Mouse (Mus musculus): ENCODE data around the gene 9130409I23Rik. TPM values are rescaled to one million over a fixed set of nuclear protein-coding genes. Genes with fewer than 3 reads are reported as not detected.

Gene 9130409I23Rik
- polyA plus RNA-seq, 1 experiment: 0.05 TPM

DNA sequence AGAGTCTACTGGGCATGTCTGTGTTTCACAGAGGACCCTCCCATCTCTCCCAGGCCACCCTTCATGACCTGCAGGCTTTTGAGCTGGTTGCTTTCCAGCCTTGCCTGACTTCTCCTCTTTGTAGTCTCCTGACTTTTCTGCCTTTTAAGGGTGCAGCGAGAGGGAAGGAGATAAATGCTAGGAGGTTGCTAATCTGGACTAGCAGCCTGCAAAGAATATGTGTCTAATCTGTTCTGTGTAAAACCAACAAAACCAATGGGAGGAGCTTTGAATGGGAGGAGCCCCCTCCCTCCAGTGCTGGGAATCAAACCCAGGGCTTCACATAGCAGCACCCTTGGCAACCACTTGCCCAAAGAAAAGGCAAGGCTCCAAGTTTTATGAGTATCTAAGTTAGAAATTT lies 17.3 kb downstream of the 9130409I23Rik start:
- Histone ChIP-seq H3K4me3 (replicated peaks; ENCODE audit: insufficient read depth, low read depth, low read length) (no peak overlapping the region), H3K27ac (ENCODE audit: insufficient read depth, low read length) (no peak overlapping the region), H3K27me3 (ENCODE audit: control insufficient read depth, insufficient read depth, low read length) (no peaks in the 10 kb centered on the region), H3K4me1 (ENCODE audit: control insufficient read depth, insufficient read depth, low read length) (peaks cover 9% of the 10 kb centered on the region; the same call in 1 of the 2 replicates)
- 97% methylated on average over 1 of the region's 1 CpGs for WGBS
- no peak for TF ChIP-seq POLR2A (IDR thresholded peaks at IDR 0.05; ENCODE audit: borderline replicate concordance, insufficient read depth, low read length)
- no peak for TF ChIP-seq CTCF (IDR thresholded peaks at IDR 0.05; ENCODE audit: borderline replicate concordance, insufficient read depth, low read depth, low read length)
- DNase-seq: no peak

DNA sequence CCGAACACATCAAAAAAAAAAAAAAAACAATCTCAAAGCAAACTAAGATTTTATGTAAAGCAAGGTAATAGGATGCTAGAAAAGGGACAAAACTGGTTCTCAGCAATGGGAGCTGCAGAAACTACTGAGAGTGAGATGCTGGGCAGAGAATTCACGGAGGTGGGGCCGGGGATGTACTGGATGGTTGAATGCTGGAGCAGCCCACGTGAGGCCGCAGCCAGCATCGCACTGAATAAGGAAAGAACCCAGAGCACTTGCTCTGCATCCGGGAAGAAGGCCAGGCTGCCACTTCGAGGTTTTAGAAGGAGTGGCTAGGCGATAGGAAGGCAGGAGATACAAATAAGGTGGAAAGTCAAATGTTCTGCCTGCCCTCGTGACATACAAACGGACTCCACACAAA lies 18.6 kb downstream of the 9130409I23Rik start:
- WGBS: 62% methylated on average over 11 of the region's 11 CpGs
- Histone ChIP-seq H3K4me3 (replicated peaks; ENCODE audit: insufficient read depth, low read depth, low read length) (no peak overlapping the region), H3K27ac (ENCODE audit: insufficient read depth, low read length) (no peak overlapping the region), H3K27me3 (ENCODE audit: control insufficient read depth, insufficient read depth, low read length) (no peaks in the 10 kb centered on the region), H3K4me1 (ENCODE audit: control insufficient read depth, insufficient read depth, low read length) (peaks cover under 1% of the 10 kb centered on the region; the same call in 1 of the 2 replicates)
- no peak for TF ChIP-seq CTCF (IDR thresholded peaks at IDR 0.05; ENCODE audit: borderline replicate concordance, insufficient read depth, low read depth, low read length)
- TF ChIP-seq POLR2A (IDR thresholded peaks at IDR 0.05; ENCODE audit: borderline replicate concordance, insufficient read depth, low read length): no peak
- no peak for DNase-seq

DNA sequence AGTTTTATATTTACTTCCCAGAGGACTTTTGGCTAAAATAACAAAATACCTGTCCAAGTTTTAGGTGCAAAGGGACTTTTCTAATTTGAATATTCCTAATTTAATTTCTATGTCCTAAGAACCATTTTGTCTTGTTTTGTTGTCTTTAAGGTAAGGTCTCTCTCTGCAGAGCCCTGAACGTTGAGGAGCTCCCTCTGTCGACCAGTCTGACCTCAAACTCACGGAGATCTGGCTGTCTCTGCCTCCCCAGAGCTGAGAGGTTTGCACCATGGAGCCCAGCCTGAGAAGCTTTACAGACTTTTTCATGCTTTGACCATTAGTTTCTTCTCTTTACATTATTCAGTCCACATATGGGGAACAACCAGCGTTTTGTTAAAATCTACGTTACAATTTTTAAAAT lies 22.0 kb downstream of the 9130409I23Rik start:
- H3K27ac ChIP-seq (ENCODE audit: insufficient read depth, low read length): no peak overlapping the region
- 55% methylated on average over 5 of the region's 5 CpGs for WGBS
- no peak for DNase-seq
- TF ChIP-seq CTCF (IDR thresholded peaks at IDR 0.05; ENCODE audit: borderline replicate concordance, insufficient read depth, low read depth, low read length) (no peak), POLR2A (IDR thresholded peaks at IDR 0.05; ENCODE audit: borderline replicate concordance, insufficient read depth, low read length) (no peak)
- H3K4me3 ChIP-seq (replicated peaks; ENCODE audit: insufficient read depth, low read depth, low read length): no peak overlapping the region
- H3K27me3 ChIP-seq (ENCODE audit: control insufficient read depth, insufficient read depth, low read length): no peaks in the 10 kb centered on the region
- H3K4me1 ChIP-seq (ENCODE audit: control insufficient read depth, insufficient read depth, low read length): no peaks in the 10 kb centered on the region

DNA sequence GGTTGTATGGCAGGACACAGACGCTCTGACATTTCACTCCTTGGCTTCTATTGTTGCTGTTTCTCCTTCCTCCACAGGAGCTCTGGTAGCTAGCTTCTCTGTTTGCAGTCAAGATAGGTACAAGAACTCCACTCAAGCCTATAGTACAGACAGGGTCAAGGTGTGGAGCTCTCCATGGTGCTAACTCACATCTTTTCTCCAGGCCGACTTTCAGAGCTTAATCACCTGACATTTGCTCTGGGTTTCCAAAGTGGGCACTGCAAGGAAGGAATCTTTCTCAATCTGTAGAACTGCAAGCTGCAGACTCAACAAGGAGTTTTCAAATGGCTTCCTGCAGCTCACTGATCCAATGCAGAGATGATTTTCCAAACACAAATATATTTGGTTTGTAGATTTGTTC lies 33.0 kb downstream of the 9130409I23Rik start:
- Histone ChIP-seq H3K4me1 (ENCODE audit: control insufficient read depth, insufficient read depth, low read length) (no peaks in the 10 kb centered on the region), H3K4me3 (replicated peaks; ENCODE audit: insufficient read depth, low read depth, low read length) (no peak overlapping the region), H3K27me3 (ENCODE audit: control insufficient read depth, insufficient read depth, low read length) (no peaks in the 10 kb centered on the region), H3K27ac (ENCODE audit: insufficient read depth, low read length) (no peak overlapping the region)
- no peak for DNase-seq
- no peak for TF ChIP-seq POLR2A (IDR thresholded peaks at IDR 0.05; ENCODE audit: borderline replicate concordance, insufficient read depth, low read length)
- WGBS: 45% methylated on average over 2 of the region's 2 CpGs

DNA sequence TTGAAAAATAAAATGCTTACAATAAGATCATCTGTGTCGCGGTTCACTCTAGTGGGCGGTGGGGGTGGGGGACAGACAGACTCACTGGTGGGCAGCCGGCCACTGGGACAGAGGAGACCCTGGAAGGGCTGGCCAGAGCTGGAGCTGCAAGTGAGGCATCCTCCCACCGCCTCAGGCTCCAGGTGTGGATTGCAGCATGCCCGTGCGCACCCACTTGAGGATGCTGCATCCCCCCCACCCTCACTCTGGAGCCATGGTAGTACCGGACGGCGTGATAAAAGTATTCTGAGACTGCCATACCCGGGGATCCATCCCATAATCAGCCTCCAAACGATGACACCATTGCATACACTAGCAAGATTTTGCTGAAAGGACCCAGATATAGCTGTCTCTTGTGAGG lies 39.0 kb downstream of the 9130409I23Rik start:
- Histone ChIP-seq H3K4me3 (replicated peaks; ENCODE audit: insufficient read depth, low read depth, low read length) (no peak overlapping the region), H3K27ac (ENCODE audit: insufficient read depth, low read length) (no peak overlapping the region), H3K4me1 (ENCODE audit: control insufficient read depth, insufficient read depth, low read length) (no peaks in the 10 kb centered on the region), H3K27me3 (ENCODE audit: control insufficient read depth, insufficient read depth, low read length) (no peaks in the 10 kb centered on the region)
- TF ChIP-seq CTCF (IDR thresholded peaks at IDR 0.05; ENCODE audit: borderline replicate concordance, insufficient read depth, low read depth, low read length): no peak
- DNase-seq: no peak
- 73% methylated on average over 12 of the region's 12 CpGs for WGBS

Other genes with a start within 250 kb of the 9130409I23Rik start
- 463 and 518 TPM in 2 replicates for gene H3f3a, start 237.3 kb upstream of the 9130409I23Rik start, polyA plus RNA-seq (2012; rRNA removed)
- gene Sde2, start 200.1 kb upstream of the 9130409I23Rik start, polyA plus RNA-seq (2012; rRNA removed): 16.8 and 17.7 TPM in 2 replicates
- 0.18 TPM in 1 of 2 replicates, not detected in the other for gene Lefty2, start 158.1 kb upstream of the 9130409I23Rik start, polyA plus RNA-seq (2012; rRNA removed)
- gene Pycr2, start 146.9 kb upstream of the 9130409I23Rik start, polyA plus RNA-seq (2012; rRNA removed): 40.2 and 46.8 TPM in 2 replicates
- gene Lefty1, start 116.2 kb upstream of the 9130409I23Rik start, polyA plus RNA-seq (2012; rRNA removed): 3.6 and 3.7 TPM in 2 replicates
- gene Tmem63a, start 108.9 kb upstream of the 9130409I23Rik start, polyA plus RNA-seq (2012; rRNA removed): 87.8 and 117 TPM in 2 replicates
- gene Ephx1, start 30.3 kb upstream of the 9130409I23Rik start, polyA plus RNA-seq (2012; rRNA removed): 54.8 and 61.0 TPM in 2 replicates
- 52.6 and 61.5 TPM in 2 replicates for gene Nvl, start 93.0 kb downstream of the 9130409I23Rik start, polyA plus RNA-seq (2012; rRNA removed)
- gene Cnih4, start 93.5 kb downstream of the 9130409I23Rik start, polyA plus RNA-seq (2012; rRNA removed): 31.2 and 32.4 TPM in 2 replicates
- 47.0 and 47.8 TPM in 2 replicates for gene Wdr26, start 160.8 kb downstream of the 9130409I23Rik start, polyA plus RNA-seq (2012; rRNA removed)